Mouse (Mus musculus): ENCODE measurements around the gene Adal. TPM values are rescaled to one million over a fixed set of nuclear protein-coding genes. Genes with fewer than 3 reads are reported as not detected.

The Adal gene
- total RNA-seq, 2 experiments from 2014 or later = 17.7 to 17.8 TPM

DNA sequence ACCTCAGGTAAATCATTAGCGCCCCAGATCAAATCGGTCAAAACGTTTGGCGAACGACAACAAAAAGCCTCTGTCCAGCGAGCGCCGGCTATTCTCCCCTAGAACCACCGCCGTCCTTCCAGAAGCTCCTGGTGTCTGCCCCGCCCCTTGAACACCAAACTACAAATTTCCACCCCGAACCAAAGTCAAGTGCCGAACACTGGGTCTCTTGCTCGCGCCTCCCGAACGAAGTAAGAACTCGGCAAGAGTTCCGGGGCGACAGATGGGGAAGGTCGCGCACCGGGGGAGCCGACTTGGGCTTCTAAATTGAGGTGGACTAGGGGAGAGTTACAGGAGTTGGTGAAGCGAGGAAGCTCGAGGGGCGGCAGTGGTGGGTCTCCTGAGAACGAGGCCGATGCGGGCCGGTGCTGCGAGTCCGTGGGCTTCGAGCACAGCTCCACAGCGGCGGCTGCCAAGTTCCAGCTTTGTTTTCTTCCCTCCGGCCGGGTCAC lies 30.3 kb downstream of the Adal start, which contains the start of gene Tubgcp4:
Gene Tubgcp4, plus strand, starts transcription at position 174 of the 491 bp plus-strand sequence.
- no peak for DNase-seq (ENCODE audit: extremely low spot score in 1 of 2, low spot score in 2 of 2)
- intact Hi-C loops (cut with DNase I) = no loop called here

DNA sequence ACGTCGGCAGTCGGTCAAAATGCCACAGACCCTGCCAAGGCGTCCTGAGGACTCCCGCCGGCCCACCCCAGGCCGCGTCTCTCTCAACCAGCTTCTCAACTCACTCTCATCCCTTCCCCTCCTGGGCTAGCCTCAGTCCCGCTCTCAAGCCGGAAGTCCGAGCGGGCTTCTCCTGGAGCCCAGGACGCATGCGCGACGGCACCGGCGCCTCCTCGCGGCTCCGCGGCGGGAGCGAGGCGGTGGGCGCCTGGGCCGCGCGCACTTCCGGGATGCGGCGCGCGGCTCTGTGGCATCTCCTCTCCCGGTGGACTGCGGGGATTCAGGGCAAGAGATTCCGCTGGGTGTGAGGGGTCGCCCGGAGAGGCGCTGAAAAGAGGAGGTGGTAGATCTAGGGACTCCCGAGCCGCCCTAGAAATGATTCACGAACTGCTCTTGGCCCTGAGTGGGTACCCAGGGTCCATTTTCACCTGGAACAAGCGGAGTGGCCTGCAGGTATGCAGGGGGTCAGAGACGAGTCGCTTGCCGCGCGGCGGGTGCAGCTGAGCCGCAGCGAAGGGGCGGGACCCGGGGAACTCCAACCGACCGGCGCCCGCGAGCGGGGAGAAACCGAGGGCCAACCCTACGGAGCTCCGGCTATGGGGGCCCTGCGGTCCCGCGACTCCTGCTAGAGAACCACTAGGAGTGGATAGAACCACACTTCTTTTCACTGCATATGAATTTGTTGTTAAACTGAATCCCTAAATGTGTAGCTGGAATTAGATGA lies 30.9 kb downstream of the Adal start, which contains the start of gene Zscan29:
Gene Zscan29, minus strand, starts transcription at position 146 of the 763 bp plus-strand sequence.
- intact Hi-C loops (cut with DNase I) = no loop called here
- peak; percentile 81 to 93 for DNase-seq (ENCODE audit: extremely low spot score in 1 of 2, low spot score in 2 of 2)

DNA sequence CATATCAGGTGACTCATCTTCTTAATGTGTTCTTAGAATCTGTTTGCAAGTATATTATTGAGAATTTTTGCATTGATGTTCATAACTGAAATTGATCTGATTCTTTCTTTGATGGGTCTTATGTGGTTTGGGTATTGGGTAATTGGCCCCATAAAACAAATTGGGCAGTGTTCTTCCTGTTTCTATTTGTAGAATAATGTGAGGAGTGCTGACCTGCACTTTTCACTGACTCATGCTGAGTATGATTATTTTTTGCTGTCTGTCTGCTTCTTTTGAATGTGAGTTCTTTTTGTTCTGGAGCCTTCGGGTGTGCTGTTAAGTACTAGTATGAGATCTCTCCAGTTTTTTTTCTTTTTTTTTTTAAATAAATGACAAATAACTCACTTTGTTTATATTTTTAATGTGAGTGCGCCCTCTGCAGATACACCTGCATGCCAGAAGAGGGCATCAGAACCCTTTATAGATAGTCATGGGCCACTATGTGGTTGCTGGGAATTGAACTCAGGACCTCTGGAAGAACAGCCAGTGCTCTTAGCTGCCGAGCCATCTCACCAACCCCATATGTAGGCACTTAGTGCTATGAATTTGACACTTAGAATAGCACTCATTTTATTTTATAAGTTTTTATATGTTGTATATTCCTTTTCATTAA lies 38.7 kb downstream of the Adal start:
- DNase-seq (ENCODE audit: extremely low spot score in 1 of 2, low spot score in 2 of 2) = no peak
- intact Hi-C loops (cut with DNase I) = no loop called here

DNA sequence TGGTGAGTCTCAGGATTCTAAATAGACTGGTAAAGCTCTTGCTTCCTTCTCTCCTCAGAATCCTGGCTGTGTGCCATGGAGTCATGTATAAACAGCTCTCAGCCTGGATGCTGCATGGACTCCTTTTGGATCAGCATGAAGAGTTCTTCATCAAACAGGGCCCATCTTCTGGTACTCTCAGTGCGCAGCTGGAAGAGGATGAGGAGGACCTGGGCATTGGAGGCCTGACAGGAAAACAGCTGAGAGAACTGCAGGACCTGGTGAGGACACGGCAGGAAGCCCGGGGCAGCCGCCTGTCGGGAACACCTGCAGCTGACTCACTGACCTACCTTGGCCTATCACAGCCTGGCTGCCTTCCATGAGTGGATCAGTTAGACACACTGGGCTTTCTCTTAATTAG lies 43.2 kb downstream of the Adal start:
- intact Hi-C loops (cut with DNase I) = no loop called here
- peak in 1 of 2 experiments; percentile 41 for DNase-seq (ENCODE audit: extremely low spot score in 1 of 2, low spot score in 2 of 2)

DNA sequence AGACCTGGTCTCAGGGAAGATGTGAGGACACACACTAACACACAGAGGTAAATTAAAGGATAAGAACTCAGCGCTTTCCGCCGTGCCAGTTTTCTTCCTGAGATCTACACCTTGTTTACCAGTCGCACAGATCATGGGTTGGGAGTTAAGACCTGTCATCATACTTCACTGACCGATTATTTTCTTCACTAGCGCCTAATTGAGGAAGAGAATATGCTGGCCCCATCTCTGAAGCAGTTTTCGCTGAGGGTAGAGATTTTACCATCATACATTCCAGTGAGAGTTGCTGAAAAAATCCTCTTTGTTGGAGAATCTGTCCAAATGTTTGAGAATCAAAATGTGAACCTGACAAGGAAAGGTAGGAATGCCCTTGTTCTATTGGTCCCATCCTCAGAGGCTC lies 43.9 kb downstream of the Adal start:
- intact Hi-C loops (cut with DNase I) = no loop called here

DNA sequence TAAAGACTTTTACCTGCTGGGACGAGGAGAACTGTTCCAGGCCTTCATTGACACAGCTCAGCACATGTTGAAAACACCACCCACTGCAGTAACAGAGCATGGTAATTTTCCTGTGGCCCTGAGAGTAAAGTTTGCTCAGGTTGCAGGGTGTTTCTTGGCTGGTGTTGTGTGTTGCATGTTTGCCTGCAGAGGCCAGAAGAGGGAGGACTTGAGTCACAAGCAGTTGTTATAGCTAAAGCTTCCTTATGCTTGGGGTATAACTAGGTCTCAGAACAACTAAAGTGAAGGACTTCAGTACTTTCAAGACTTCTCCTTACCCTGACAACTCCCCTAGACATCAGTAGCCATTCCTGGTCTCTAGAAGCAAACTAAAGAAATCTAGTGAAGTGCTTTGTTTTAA lies 48.3 kb downstream of the Adal start:
- DNase-seq (ENCODE audit: extremely low spot score in 1 of 2, low spot score in 2 of 2) = no peak

More for the DNA sequence above, 43.9 kb downstream of the Adal start:
- DNase-seq (ENCODE audit: extremely low spot score in 1 of 2, low spot score in 2 of 2) = no peak

DNA sequence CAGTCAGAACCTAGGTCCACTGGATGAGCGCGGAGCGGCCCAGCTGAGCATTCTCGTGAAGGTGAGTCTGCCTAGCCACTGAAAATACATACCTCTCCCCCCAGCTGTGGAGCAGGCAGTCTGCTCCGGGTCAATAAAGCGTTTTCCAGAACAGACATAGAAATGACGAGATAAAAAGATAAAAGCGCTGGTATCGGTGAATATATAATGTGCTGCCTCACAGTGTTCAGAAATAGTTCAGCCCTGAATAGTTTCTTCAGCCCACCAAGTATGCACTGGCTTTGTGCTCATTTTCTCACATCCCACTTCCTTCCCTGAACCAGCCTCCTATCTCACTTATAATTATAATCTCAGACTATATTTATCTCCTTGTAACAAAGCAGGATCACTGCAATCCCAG lies 55.2 kb downstream of the Adal start:
- intact Hi-C loops (cut with DNase I) = loop anchor here (5.0 kb wide), 1 partner anchor 102 kb away; no protein-coding TSS in a partner anchor
- no peak for DNase-seq (ENCODE audit: extremely low spot score in 1 of 2, low spot score in 2 of 2)

More for the DNA sequence above, 48.3 kb downstream of the Adal start:
- intact Hi-C loops (cut with DNase I) = no loop called here

DNA sequence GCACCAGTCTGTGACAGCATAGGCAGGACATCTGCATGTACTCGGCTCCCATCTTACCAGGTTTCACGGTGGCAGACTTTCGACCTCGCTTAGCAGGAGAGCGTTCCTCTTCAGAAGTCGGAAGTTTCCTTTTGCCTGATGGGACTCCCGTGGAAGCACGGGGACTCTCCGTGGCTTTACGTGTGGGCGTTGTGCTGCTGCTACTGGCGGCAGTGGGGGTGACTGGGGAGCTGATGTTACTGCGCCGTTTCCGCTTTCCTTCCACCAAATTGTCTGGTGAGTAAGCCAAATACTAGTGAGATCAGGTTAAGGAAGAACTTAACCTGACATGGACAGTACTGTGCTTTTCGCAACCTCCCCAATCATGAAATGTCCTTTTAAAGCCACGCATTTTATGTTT lies 64.0 kb downstream of the Adal start:
- no peak for DNase-seq (ENCODE audit: extremely low spot score in 1 of 2, low spot score in 2 of 2)
- intact Hi-C loops (cut with DNase I) = no loop called here

Other genes with a start within 250 kb of the Adal start
- 10 to 100 TPM; 40.9 to 42.3 TPM for gene Ubr1, start 169.7 kb upstream of the Adal start, total RNA-seq (2021)
- 10 to 100 TPM; 20.6 to 24.9 TPM for gene Tmem62, start 163.4 kb upstream of the Adal start, total RNA-seq (2021)
- 10 to 100 TPM; 57.1 to 59.1 TPM for gene Ccndbp1, start 132.0 kb upstream of the Adal start, total RNA-seq (2021)
- gene Epb42, start 103.4 kb upstream of the Adal start, total RNA-seq (2021) = not detected
- gene Tgm5, start 54.6 kb upstream of the Adal start, total RNA-seq (2021) = not detected
- not detected for gene Tgm7, start 30.6 kb upstream of the Adal start, total RNA-seq (2021)
- gene Lcmt2, start 225 bp downstream of the Adal start, total RNA-seq (2021) = 1 to 10 TPM; 8.0 to 8.9 TPM
- gene Tubgcp4, start 30.2 kb downstream of the Adal start, total RNA-seq (2021) = 10 to 100 TPM; 31.8 to 32.2 TPM
- 1 to 10 TPM; 4.7 to 5.7 TPM for gene Zscan29, start 30.7 kb downstream of the Adal start, total RNA-seq (2021)
- gene Trp53bp1, start 131.0 kb downstream of the Adal start, total RNA-seq (2021) = 100 to 1,000 TPM; 173 to 183 TPM
- 100 to 1,000 TPM; 391 to 400 TPM for gene Map1a, start 149.2 kb downstream of the Adal start, total RNA-seq (2021)
- 10 to 100 TPM; 50.4 to 55.7 TPM for gene Ppip5k1, start 215.0 kb downstream of the Adal start, total RNA-seq (2021)
- gene Ckmt1, start 217.3 kb downstream of the Adal start, total RNA-seq (2021) = 100 to 1,000 TPM; 311 to 312 TPM
- gene Strc, start 246.7 kb downstream of the Adal start, total RNA-seq (2021) = not detected